Mouse (Mus musculus) thymus, postnatal 36 days (tissue): ENCODE measurements around the gene Selenom.

Experiments
- DNase-seq, 2 experiments: peaks; one replicate each; pipeline ENCODE4 v3.0.0; 2022; ENCODE audit warnings: mixed read lengths in 2 of 2

Gene Selenom

GRCm38 (mm10) chr11:3515216-3515615 lies 732 bp downstream of the Selenom start:
- DNase-seq = no peak

- DNase-seq = no peak
These were observed 1.2 kb downstream of the Selenom start for GRCm38 (mm10) chr11:3515637-3516036.

- no peak for DNase-seq
These were observed 1.6 kb downstream of the Selenom start for GRCm38 (mm10) chr11:3516121-3516520.

- peak; percentile 20 to 34 for DNase-seq
These were observed 2.7 kb downstream of the Selenom start for GRCm38 (mm10) chr11:3516859-3517845.

- DNase-seq = no peak
These were observed 3.6 kb downstream of the Selenom start for GRCm38 (mm10) chr11:3517846-3518732.

DNA sequence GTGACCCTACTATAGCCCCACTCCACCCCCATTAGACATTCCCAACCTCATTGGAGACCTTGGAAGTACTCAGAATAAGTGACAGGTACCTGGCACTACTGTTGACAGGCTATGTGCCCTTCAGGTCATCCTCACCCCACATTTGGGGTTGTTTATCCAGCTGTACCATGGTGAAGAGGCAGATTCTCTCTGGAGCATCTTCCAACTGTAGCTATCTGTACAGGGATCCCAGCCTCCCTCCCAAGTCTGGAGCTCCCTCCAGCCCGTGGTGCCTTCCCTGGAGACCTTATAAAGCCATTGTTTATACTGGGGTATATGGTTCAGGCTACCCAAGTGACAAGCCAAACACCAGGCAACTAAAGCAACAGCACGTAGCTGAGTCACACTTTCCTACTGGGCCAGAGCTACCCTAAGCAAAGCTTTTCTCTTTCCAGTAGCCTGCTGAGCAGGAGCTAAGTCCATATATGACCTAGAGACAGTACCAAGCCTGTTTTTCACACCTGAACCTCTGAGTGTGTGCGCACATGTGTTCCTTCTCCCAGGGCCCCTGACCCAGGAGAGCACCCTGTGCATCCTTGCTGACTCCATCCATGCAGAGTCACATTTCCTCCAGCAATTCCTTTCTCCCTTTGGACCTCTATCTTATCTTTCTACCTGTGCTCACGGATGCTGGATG lies 4.7 kb downstream of the Selenom start:
- DNase-seq = no peak

DNA sequence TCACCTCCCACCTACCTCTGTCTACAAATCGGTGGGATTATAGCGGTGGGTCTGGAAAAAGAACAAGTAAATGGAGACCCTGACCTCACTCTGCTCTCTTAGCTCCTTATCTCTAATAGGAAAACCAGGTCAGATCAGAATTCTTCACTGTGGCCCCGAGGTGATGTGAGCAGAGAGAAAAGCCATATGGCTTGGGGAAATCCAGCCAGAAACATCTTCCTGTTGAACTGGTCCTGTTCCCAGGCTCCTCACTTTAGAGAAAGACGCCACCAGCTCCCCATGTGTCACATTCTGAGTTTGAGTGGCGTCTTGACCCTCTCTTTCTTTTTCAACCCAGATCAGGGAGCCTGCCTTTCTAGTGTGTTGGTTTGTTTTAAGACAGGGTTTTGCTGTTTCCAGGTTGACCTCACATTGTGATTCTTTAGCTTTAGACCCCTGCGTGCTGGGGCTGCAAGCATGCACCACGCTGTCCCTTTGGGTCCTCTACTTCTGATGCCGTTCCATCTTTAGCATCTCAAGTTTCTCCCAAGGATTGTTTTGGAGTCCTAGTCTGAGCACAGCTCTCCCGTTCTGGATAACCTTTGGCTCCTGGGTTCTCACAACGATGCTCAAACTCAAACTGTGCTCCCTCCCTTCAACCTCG lies 5.4 kb downstream of the Selenom start:
- no peak for DNase-seq

- no peak for DNase-seq
These were observed 6.4 kb downstream of the Selenom start for GRCm38 (mm10) chr11:3520919-3521318.

DNA sequence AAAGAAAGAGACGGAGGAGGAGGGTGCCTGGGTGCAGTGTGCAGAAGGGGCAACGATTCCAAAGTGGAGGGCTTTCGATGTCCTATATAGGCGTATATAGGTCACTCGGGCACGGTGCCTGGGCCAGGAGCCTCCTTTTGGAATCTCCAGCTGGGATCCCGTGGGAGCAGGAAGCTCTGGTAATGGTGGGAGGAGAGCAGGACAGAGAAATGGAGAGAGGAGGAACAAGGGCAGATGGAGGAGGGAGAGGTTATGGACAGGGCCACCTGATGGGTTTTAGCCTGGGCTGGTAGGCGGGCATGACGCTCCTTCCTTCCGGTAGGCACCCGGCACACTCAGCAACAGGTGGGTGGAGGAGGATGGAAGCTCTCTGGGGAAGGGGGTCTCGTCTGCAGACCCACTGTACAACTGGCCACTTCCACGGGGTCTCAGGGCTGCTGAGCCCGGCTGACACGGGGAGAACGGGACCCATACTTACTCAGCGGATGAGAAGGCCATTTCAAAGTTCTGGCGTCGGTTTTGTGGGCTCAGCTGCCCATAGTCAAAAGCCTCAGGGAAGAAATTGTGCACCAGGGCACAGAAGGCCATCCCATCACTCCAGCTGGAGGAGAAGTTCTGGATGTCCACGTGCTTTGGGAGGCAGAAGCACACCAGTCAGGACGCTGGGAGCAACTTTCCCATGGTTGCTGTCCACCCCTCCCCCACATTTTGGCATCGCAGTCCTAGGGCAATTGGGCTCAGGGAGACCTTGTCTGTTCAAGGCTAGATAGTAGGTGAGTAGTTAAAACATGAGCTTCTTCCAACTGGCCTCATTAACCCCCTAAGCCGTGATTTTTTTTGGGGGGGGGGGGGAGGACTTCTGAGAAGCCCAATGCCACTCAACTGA lies 7.1 kb downstream of the Selenom start:
- no peak for DNase-seq

GRCm38 (mm10) chr11:3522285-3523000 lies 8.0 kb downstream of the Selenom start:
- DNase-seq = no peak

- DNase-seq = no peak
These were observed 9.5 kb downstream of the Selenom start for GRCm38 (mm10) chr11:3523840-3524582.

GRCm38 (mm10) chr11:3525560-3525959 lies 11.1 kb downstream of the Selenom start:
- no peak for DNase-seq

- DNase-seq = no peak
These were observed 11.7 kb downstream of the Selenom start for GRCm38 (mm10) chr11:3526207-3526606.

- no peak for DNase-seq
These were observed 12.7 kb downstream of the Selenom start for GRCm38 (mm10) chr11:3526979-3527738.

- no peak for DNase-seq
These were observed 13.3 kb downstream of the Selenom start for GRCm38 (mm10) chr11:3527766-3528165.

- DNase-seq = no peak
These were observed 13.7 kb downstream of the Selenom start for GRCm38 (mm10) chr11:3528208-3528607.

DNA sequence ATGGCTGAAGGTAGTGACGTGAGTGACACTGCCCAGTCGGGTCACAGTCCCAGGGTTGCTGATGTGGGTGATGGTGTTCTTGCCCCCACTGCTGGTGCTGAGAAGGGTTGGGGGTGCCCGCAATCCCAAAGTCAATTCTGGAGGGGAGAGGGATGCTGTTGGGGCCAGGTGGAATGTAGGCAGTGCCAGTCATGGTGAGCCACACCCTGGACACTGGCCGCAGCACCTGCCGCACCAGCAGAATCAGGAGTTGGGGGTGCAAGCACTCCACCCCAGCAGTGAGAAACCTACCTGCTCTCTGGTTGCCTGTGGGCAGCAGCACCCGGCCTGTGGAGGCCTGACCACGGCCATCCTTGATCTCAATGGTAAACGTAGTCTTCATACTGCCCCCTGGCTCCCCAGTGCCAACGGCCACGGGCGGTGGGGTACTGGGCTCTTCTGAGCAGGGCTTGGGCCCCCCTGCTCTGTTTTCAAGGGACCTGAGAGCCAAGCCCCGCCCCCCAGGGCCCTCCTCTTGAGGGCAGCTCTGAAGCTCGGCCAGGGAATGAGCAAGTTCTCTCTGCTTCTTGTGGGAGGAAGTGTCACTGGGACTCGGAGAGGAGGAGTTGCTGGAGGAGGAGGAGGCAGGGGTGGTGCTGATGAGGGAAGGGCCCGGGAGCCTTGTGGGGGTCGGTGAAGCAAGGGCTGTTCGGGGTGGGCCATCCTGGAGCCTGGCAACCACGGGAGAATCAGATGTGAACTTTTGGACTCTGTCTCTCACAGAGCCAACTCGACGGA lies 15.2 kb downstream of the Selenom start:
- DNase-seq = no peak

GRCm38 (mm10) chr11:3530731-3531130 lies 16.2 kb downstream of the Selenom start:
- no peak for DNase-seq
